In the genomic region with DNA sequence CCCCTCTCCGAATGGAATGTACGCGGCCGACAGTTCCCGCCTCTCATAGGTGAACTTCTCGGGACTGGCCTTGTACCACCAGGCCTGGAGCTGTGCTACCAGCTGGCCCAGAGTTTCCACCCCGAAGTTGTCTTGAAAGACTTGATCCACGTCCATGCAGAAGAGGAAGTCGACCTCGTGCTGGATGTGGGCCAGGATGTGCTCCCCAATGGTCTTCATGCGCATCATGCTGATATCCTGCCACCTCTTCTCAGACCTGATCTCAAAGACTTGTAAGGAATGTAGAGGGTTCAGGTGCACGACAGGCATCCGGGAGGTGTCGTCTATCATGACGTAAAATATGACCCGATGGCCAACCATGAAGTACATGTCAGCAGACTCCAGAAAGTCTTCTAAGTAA, we compare ENCODE assay signal across 36 mouse cellular contexts. TPM values are rescaled to one million over a fixed set of nuclear protein-coding genes. Genes with fewer than 3 reads are reported as not detected.
DNase-seq lines count a peak whose midpoint lies in the region; ATAC-seq and TF ChIP-seq lines count a peak whose summit lies in the region.
"Had no signal": no experiment of that assay in that cellular context is flagged by ENCODE, and none has a peak within 500 bp of the region (broad histone marks: within the 10 kb centered on the region; RNA-seq: fewer than 3 reads in every experiment).

No protein-coding gene starts in this region.

- DNase-seq in heart, adult 11 months = peak; percentile 84
- DNase-seq in heart, adult 9 months (ENCODE audit: low spot score in 2 of 2) = no peak
- DNase-seq in liver, postnatal 0 days = peak; percentile 12
- peak; percentile 13 for DNase-seq in urinary bladder, adult 2 months (ENCODE audit: low spot score)
- DNase-seq in urinary bladder, postnatal 25 days (ENCODE audit: low spot score) = no peak
- peak; percentile 10 for DNase-seq in R1 (ENCODE audit: low read depth, low spot score)
- DNase-seq: adrenal gland, adult 8-10 months; adrenal gland, postnatal 25 days; B cell, adult 2 months; cerebellum, adult 11-12 months; cerebellum, adult 8-10 months; cerebellum, postnatal 10 days; cerebellum, postnatal 36 days; embryo, embryonic 11 days; gastrocnemius, postnatal 25 days; heart, postnatal 10 days; heart, postnatal 36 days had no signal

- no peak for TF ChIP-seq CTCF in liver, postnatal 0 days (IDR thresholded peaks at IDR 0.05; ENCODE audit: low read depth)

- H3K4me1 ChIP-seq in liver, postnatal 0 days (ENCODE audit: insufficient read depth) = no peaks in the 10 kb centered on the region
- peaks cover 9% of the 10 kb centered on the region; the same call in 1 of the 2 replicates for H3K4me1 ChIP-seq in liver, embryonic 12.5 days
- H3K4me1 ChIP-seq: forebrain, embryonic 13.5 days had no signal

- TF ChIP-seq EP300 in liver, postnatal 0 days (IDR thresholded peaks at IDR 0.05; ENCODE audit: low read depth) = no peak

- H3K9me3 ChIP-seq in liver, postnatal 0 days (ENCODE audit: low read length) = no peaks in the 10 kb centered on the region
- H3K9me3 ChIP-seq in liver, embryonic 12.5 days (replicated peaks) = no peaks in the 10 kb centered on the region
- H3K9me3 ChIP-seq: embryonic facial prominence, embryonic 10.5 days; embryonic facial prominence, embryonic 13.5 days; forebrain, embryonic 13.5 days; G1E; heart, embryonic 12.5 days; heart, embryonic 15.5 days had no signal

- H3K36me3 ChIP-seq in liver, postnatal 0 days (replicated peaks; ENCODE audit: insufficient read depth, low read length) = peaks cover 22% of the 10 kb centered on the region
- peaks cover 47% of the 10 kb centered on the region for H3K36me3 ChIP-seq in liver, embryonic 12.5 days

- ATAC-seq in liver, postnatal 0 days = no peak
- ATAC-seq in liver, embryonic 12.5 days = no peak
- ATAC-seq: activated CD4-positive, CD25-positive, alpha-beta regulatory T cell, adult 4 months; forebrain, embryonic 13.5 days; forebrain, embryonic 16.5 days; hindbrain, postnatal 0 days; inflammation-experienced regulatory T-cells, adult 6 months had no signal

- H3K27me3 ChIP-seq in liver, postnatal 0 days (ENCODE audit: insufficient read depth, low read length) = no peaks in the 10 kb centered on the region
- H3K27me3 ChIP-seq in liver, embryonic 12.5 days (replicated peaks) = no peaks in the 10 kb centered on the region
- H3K27me3 ChIP-seq: CH12.LX; embryonic facial prominence, embryonic 13.5 days; forebrain, embryonic 13.5 days; heart, embryonic 12.5 days; heart, embryonic 15.5 days had no signal

- no peak overlapping the region for H3K4me3 ChIP-seq in liver, postnatal 0 days (ENCODE audit: low read depth, low read length)
- H3K4me3 ChIP-seq in liver, embryonic 12.5 days = no peak overlapping the region
- H3K4me3 ChIP-seq: embryonic facial prominence, embryonic 10.5 days; embryonic facial prominence, embryonic 13.5 days; erythroblast, embryonic 14.5 days; forebrain, embryonic 13.5 days; heart, embryonic 12.5 days; heart, embryonic 15.5 days had no signal

- H3K9ac ChIP-seq in liver, postnatal 0 days (replicated peaks) = no peak overlapping the region
- H3K9ac ChIP-seq in liver, embryonic 12.5 days = no peak overlapping the region
- H3K9ac ChIP-seq: embryonic facial prominence, embryonic 13.5 days; forebrain, embryonic 13.5 days; heart, embryonic 12.5 days; heart, embryonic 15.5 days; hindbrain, embryonic 14.5 days had no signal

- no peak overlapping the region for H3K4me2 ChIP-seq in liver, postnatal 0 days (ENCODE audit: low read depth, low read length)
- H3K4me2 ChIP-seq in liver, embryonic 12.5 days = no peak overlapping the region
- H3K4me2 ChIP-seq: embryonic facial prominence, embryonic 13.5 days; forebrain, embryonic 13.5 days; heart, embryonic 12.5 days; heart, embryonic 15.5 days; hindbrain, embryonic 14.5 days had no signal

- H3K27ac ChIP-seq in liver, postnatal 0 days (ENCODE audit: low read depth) = no peak overlapping the region
- no peak overlapping the region for H3K27ac ChIP-seq in liver, embryonic 12.5 days
- H3K27ac ChIP-seq: embryonic facial prominence, embryonic 10.5 days; embryonic facial prominence, embryonic 13.5 days; forebrain, embryonic 13.5 days; heart, embryonic 15.5 days; hindbrain, embryonic 14.5 days; hindbrain, postnatal 0 days had no signal

- 82% methylated on average over 16 of the region's 16 CpGs for WGBS in liver, postnatal 0 days (ENCODE audit: insufficient replicate concordance)
- WGBS in liver, embryonic 12.5 days (ENCODE audit: insufficient replicate concordance) = 84% methylated on average over 16 of the region's 16 CpGs

RNA-seq across cellular contexts. Expression of gene 4930402F06Rik, which starts 5.4 kb away (rescaled TPM):
- not detected in 2 replicates for polyA plus RNA-seq in liver, postnatal 0 days (2015; fragmentation: Nextera tagmentation; extraction: Ambion mirVana)
- not detected in 2 replicates for polyA plus RNA-seq in liver, embryonic 12.5 days (2016; fragmentation: Nextera tagmentation; extraction: Ambion mirVana)
- polyA plus RNA-seq in urinary bladder, adult 2 months (2012; rRNA removed) = not detected in 2 replicates
- polyA plus RNA-seq: activated CD4-positive, CD25-positive, alpha-beta regulatory T cell, adult 4 months; brain, embryonic 14.5 days; cortical plate, adult 2 months; embryonic facial prominence, embryonic 10.5 days; embryonic facial prominence, embryonic 13.5 days; erythroblast, embryonic 14.5 days; forebrain, embryonic 13.5 days; forebrain, embryonic 16.5 days; frontal cortex, adult 2 months; G1E; gonadal fat pad, adult 2 months; heart, embryonic 12.5 days; heart, embryonic 15.5 days; hindbrain, embryonic 11.5 days; hindbrain, embryonic 14.5 days; hindbrain, postnatal 0 days; inflammation-experienced regulatory T-cells, adult 6 months had no signal

RNA-seq across cellular contexts. Expression of gene 4930568D16Rik, which starts 34.9 kb away (rescaled TPM):
- not detected in 2 replicates for polyA plus RNA-seq in liver, postnatal 0 days (2015; fragmentation: Nextera tagmentation; extraction: Ambion mirVana)
- polyA plus RNA-seq in liver, embryonic 12.5 days (2016; fragmentation: Nextera tagmentation; extraction: Ambion mirVana) = not detected in 2 replicates
- polyA plus RNA-seq in urinary bladder, adult 2 months (2012; rRNA removed) = not detected in 2 replicates
- polyA plus RNA-seq: activated CD4-positive, CD25-positive, alpha-beta regulatory T cell, adult 4 months; brain, embryonic 14.5 days; cortical plate, adult 2 months; embryonic facial prominence, embryonic 10.5 days; embryonic facial prominence, embryonic 13.5 days; erythroblast, embryonic 14.5 days; forebrain, embryonic 13.5 days; forebrain, embryonic 16.5 days; frontal cortex, adult 2 months; G1E; gonadal fat pad, adult 2 months; heart, embryonic 12.5 days; heart, embryonic 15.5 days; hindbrain, embryonic 11.5 days; hindbrain, embryonic 14.5 days; hindbrain, postnatal 0 days; inflammation-experienced regulatory T-cells, adult 6 months had no signal

Comparison
In these comparisons a context has a peak if more than half of its experiments do, and no peak if none do; other contexts are left out.
1. DNase-seq: peak in heart, adult 11 months (single experiment), liver, postnatal 0 days (single experiment), urinary bladder, adult 2 months (single experiment) and R1 (single experiment); none in heart, adult 9 months (0 of 2) and urinary bladder, postnatal 25 days (single experiment).